Comparison of ENCODE assay signal across 17 mouse cellular contexts in the genomic region with DNA sequence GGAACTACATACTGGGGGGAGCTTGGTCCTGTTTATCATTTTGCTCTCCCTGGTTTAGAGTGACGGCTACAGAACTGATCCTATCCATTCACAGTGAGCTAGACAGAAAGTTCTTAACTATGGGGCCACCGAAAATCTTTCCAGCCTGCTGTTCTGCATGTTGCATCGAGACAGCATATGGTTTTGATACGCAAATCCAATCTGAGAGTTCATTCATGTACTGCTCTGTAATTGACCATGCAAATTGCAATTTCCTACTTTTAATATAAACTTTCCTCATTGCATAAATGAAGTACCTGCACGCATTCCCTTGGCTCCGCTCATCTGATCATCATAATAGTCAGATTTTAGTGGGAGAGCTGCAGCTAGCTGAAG.
DNase-seq lines count a peak whose midpoint lies in the region; ATAC-seq and TF ChIP-seq lines count a peak whose summit lies in the region.
"Had no signal": no experiment of that assay in that cellular context is flagged by ENCODE, and none has a peak within 500 bp of the region (broad histone marks: within the 10 kb centered on the region; RNA-seq: fewer than 3 reads in every experiment).

No protein-coding gene starts in this region.

- no peak overlapping the region; the same call in 1 of the 2 replicates for H3K27ac ChIP-seq in heart, embryonic 12.5 days (ENCODE audit: poor library complexity, severe bottlenecking)
- 0 out of 2 replicates have a peak overlapping the region, but pooled peaks have one; percentile 9 for H3K27ac ChIP-seq in liver, embryonic 11.5 days (ENCODE audit: low read depth, low read length)
- H3K27ac ChIP-seq in embryonic facial prominence, embryonic 14.5 days (replicated peaks; ENCODE audit: low read depth, low read length) = no peak overlapping the region
- H3K27ac ChIP-seq in liver, embryonic 15.5 days (replicated peaks) = peak overlapping the region; percentile 81
- no peak overlapping the region for H3K27ac ChIP-seq in thymus, adult 2 months (ENCODE audit: control insufficient read depth, insufficient read depth, low read length)
- H3K27ac ChIP-seq: forebrain, embryonic 15.5 days; limb, embryonic 15.5 days; stomach, postnatal 0 days had no signal

- H3K9me3 ChIP-seq in heart, embryonic 12.5 days (replicated peaks) = no peaks in the 10 kb centered on the region
- no peaks in the 10 kb centered on the region for H3K9me3 ChIP-seq in liver, embryonic 11.5 days (ENCODE audit: control insufficient read depth, low read length)
- no peaks in the 10 kb centered on the region for H3K9me3 ChIP-seq in embryonic facial prominence, embryonic 14.5 days (ENCODE audit: control insufficient read depth, low read length)
- no peaks in the 10 kb centered on the region for H3K9me3 ChIP-seq in liver, embryonic 15.5 days (replicated peaks)
- H3K9me3 ChIP-seq: forebrain, embryonic 15.5 days; limb, embryonic 15.5 days had no signal

- H3K4me2 ChIP-seq in heart, embryonic 12.5 days = peak overlapping the region; percentile 47
- peak overlapping the region; percentile 44 for H3K4me2 ChIP-seq in liver, embryonic 11.5 days
- H3K4me2 ChIP-seq in embryonic facial prominence, embryonic 14.5 days (ENCODE audit: low read depth, low read length) = peak overlapping the region; percentile 39
- H3K4me2 ChIP-seq in liver, embryonic 15.5 days = peak overlapping the region; percentile 51
- H3K4me2 ChIP-seq: forebrain, embryonic 15.5 days; limb, embryonic 15.5 days had no signal

- DNase-seq in heart, adult 11 months = no peak
- no peak for DNase-seq in liver, embryonic 11.5 days (ENCODE audit: low spot score)
- DNase-seq in liver = no peak
- peak; percentile 74 for DNase-seq in embryonic facial prominence, embryonic 14.5 days (ENCODE audit: low spot score)
- no peak for DNase-seq in thymus, adult 2 months
- no peak for DNase-seq in layer of hippocampus, adult 11-12 months (ENCODE audit: low spot score)
- DNase-seq: adrenal gland, postnatal 14 days; B cell, adult 2 months; cerebellum, adult 18-20 months; layer of hippocampus, postnatal 36 days; lung, postnatal 10 days; right cerebral cortex, postnatal 14 days had no signal

- H3K27me3 ChIP-seq in heart, embryonic 12.5 days (replicated peaks) = no peaks in the 10 kb centered on the region
- no peaks in the 10 kb centered on the region for H3K27me3 ChIP-seq in liver, embryonic 11.5 days (replicated peaks; ENCODE audit: control insufficient read depth, insufficient read depth, low read length)
- peaks cover 3% of the 10 kb centered on the region; the same call in 1 of the 2 replicates for H3K27me3 ChIP-seq in embryonic facial prominence, embryonic 14.5 days (replicated peaks; ENCODE audit: control insufficient read depth, insufficient read depth, low read length)
- H3K27me3 ChIP-seq in liver, embryonic 15.5 days = no peaks in the 10 kb centered on the region
- no peaks in the 10 kb centered on the region for H3K27me3 ChIP-seq in thymus, adult 2 months (ENCODE audit: control insufficient read depth, insufficient read depth, low read length)
- H3K27me3 ChIP-seq: forebrain, embryonic 15.5 days; limb, embryonic 15.5 days had no signal

- H3K4me3 ChIP-seq in heart, embryonic 12.5 days = no peak overlapping the region
- no peak overlapping the region for H3K4me3 ChIP-seq in liver, embryonic 11.5 days (ENCODE audit: low read depth, low read length)
- H3K4me3 ChIP-seq in embryonic facial prominence, embryonic 14.5 days (ENCODE audit: low read depth, low read length) = peak overlapping the region; percentile 8; the same call in 1 of the 2 replicates
- H3K4me3 ChIP-seq in liver, embryonic 15.5 days (replicated peaks) = peak overlapping the region; percentile 24
- H3K4me3 ChIP-seq in thymus, adult 2 months (ENCODE audit: control insufficient read depth, insufficient read depth, low read length) = no peak overlapping the region
- H3K4me3 ChIP-seq: forebrain, embryonic 15.5 days; limb, embryonic 15.5 days had no signal

- no peak overlapping the region for H3K9ac ChIP-seq in heart, embryonic 12.5 days
- no peak overlapping the region for H3K9ac ChIP-seq in liver, embryonic 11.5 days (ENCODE audit: low read depth, low read length)
- no peak overlapping the region for H3K9ac ChIP-seq in embryonic facial prominence, embryonic 14.5 days (ENCODE audit: low read depth, low read length)
- H3K9ac ChIP-seq in liver, embryonic 15.5 days = 0 out of 2 replicates have a peak overlapping the region, but pooled peaks have one; percentile 9
- H3K9ac ChIP-seq: forebrain, embryonic 15.5 days; limb, embryonic 15.5 days had no signal

- no peak for TF ChIP-seq POLR2A in thymus, adult 2 months (IDR thresholded peaks at IDR 0.05; ENCODE audit: control insufficient read depth, extremely low read depth, insufficient read depth, low read length, poor library complexity)

- ATAC-seq in heart, embryonic 12.5 days (ENCODE audit: insufficient number of reproducible peaks, low FRiP score) = no peak
- no peak for ATAC-seq in liver, embryonic 11.5 days (replicated peaks; ENCODE audit: low FRiP score)
- no peak; the same call in 1 of the 2 replicates for ATAC-seq in embryonic facial prominence, embryonic 14.5 days (ENCODE audit: low read depth)
- no peak for ATAC-seq in liver, embryonic 15.5 days (ENCODE audit: insufficient read depth)
- ATAC-seq: forebrain, embryonic 15.5 days had no signal

- TF ChIP-seq CTCF in thymus, adult 2 months (IDR thresholded peaks at IDR 0.05; ENCODE audit: borderline replicate concordance, control insufficient read depth, extremely low read depth, insufficient read depth, low read length, poor library complexity) = no peak

- 71% methylated on average over 6 of the region's 6 CpGs for WGBS in heart, embryonic 12.5 days
- 68% methylated on average over 6 of the region's 6 CpGs for WGBS in liver, embryonic 11.5 days
- WGBS in embryonic facial prominence, embryonic 14.5 days = 34% methylated on average over 6 of the region's 6 CpGs
- 56% methylated on average over 6 of the region's 6 CpGs for WGBS in liver, embryonic 15.5 days (ENCODE audit: insufficient replicate concordance)
- WGBS in thymus, adult 2 months = 89% methylated on average over 6 of the region's 6 CpGs

- H3K4me1 ChIP-seq in heart, embryonic 12.5 days (replicated peaks) = peaks cover 54% of the 10 kb centered on the region
- H3K4me1 ChIP-seq in liver, embryonic 11.5 days (replicated peaks; ENCODE audit: control insufficient read depth, insufficient read depth, low read length) = peaks cover 62% of the 10 kb centered on the region
- H3K4me1 ChIP-seq in embryonic facial prominence, embryonic 14.5 days (ENCODE audit: control insufficient read depth, insufficient read depth, low read length) = peaks cover 9% of the 10 kb centered on the region; the same call in 1 of the 2 replicates
- peaks cover 84% of the 10 kb centered on the region for H3K4me1 ChIP-seq in liver, embryonic 15.5 days (replicated peaks)
- no peaks in the 10 kb centered on the region for H3K4me1 ChIP-seq in thymus, adult 2 months (replicated peaks; ENCODE audit: control insufficient read depth, insufficient read depth, low read length)
- H3K4me1 ChIP-seq: forebrain, embryonic 15.5 days had no signal

- no peaks in the 10 kb centered on the region for H3K36me3 ChIP-seq in heart, embryonic 12.5 days
- no peaks in the 10 kb centered on the region for H3K36me3 ChIP-seq in liver, embryonic 11.5 days (ENCODE audit: control insufficient read depth, insufficient read depth, low read length)
- no peaks in the 10 kb centered on the region for H3K36me3 ChIP-seq in embryonic facial prominence, embryonic 14.5 days (ENCODE audit: control insufficient read depth, insufficient read depth, low read length)
- H3K36me3 ChIP-seq in liver, embryonic 15.5 days (replicated peaks) = no peaks in the 10 kb centered on the region
- no peaks in the 10 kb centered on the region for H3K36me3 ChIP-seq in thymus, adult 2 months (ENCODE audit: control insufficient read depth, insufficient read depth, low read length)
- H3K36me3 ChIP-seq: forebrain, embryonic 15.5 days; limb, embryonic 15.5 days had no signal

Comparison
In these comparisons a context has a peak if more than half of its experiments do, and no peak if none do; other contexts are left out.
1. H3K4me3 ChIP-seq: peak in embryonic facial prominence, embryonic 14.5 days (single experiment) and liver, embryonic 15.5 days (single experiment); none in heart, embryonic 12.5 days (single experiment), liver, embryonic 11.5 days (single experiment) and thymus, adult 2 months (single experiment).
2. H3K27ac ChIP-seq: peak in liver, embryonic 11.5 days (single experiment) and liver, embryonic 15.5 days (single experiment); none in heart, embryonic 12.5 days (single experiment), embryonic facial prominence, embryonic 14.5 days (single experiment) and thymus, adult 2 months (single experiment).
3. Peak in every context shown above with its lines, with median percentiles within 50 percentile points of each other: H3K4me2 ChIP-seq.